Mouse (Mus musculus) left cerebral cortex, postnatal 14 days (tissue): ENCODE results near the gene Eya4. TPM values are rescaled to one million over a fixed set of nuclear protein-coding genes. Genes with fewer than 3 reads are reported as not detected.

ENCODE experiments used
- DNase-seq, 2 experiments: peaks; one replicate each; pipeline ENCODE4 v3.0.0; 2021 to 2022; ENCODE audit warnings: low spot score in 2 of 2, mixed read lengths in 1 of 2
- intact Hi-C: fragments of 180-260 bp; cut with DNase I; formaldehyde crosslinking; loops from one replicate; pipeline ENCODE4 v1.15.1; 2025
- total RNA-seq, 2 experiments: library from RNA; stranded (reverse); gene quantifications; 2 replicates each; pipeline ENCODE4 v1.2.3; 2021

The Eya4 gene
- total RNA-seq, 2 experiments from 2014 or later = 4.5 to 5.8 TPM

- intact Hi-C loops = loop anchor here (2.0 kb wide), 1 partner anchor 690 kb away; no protein-coding TSS in a partner anchor
These were observed 264.0 kb downstream of the Eya4 start for GRCm38 (mm10) chr10:23086352-23087215.

GRCm38 (mm10) chr10:23081548-23081828 is 269.1 kb downstream of the Eya4 start:
- intact Hi-C loops = loop anchor here (2.0 to 5.0 kb wide), 2 partner anchors 299 to 504 kb away; no protein-coding TSS in a partner anchor
- no peak for DNase-seq

More at GRCm38 (mm10) chr10:23086352-23087215, 264.0 kb downstream of the Eya4 start:
- DNase-seq = peak; percentile 87 to 89

- intact Hi-C loops = loop anchor here (2.0 to 5.0 kb wide), 2 partner anchors 298 to 504 kb away; no protein-coding TSS in a partner anchor
- peak; percentile 84 to 89 for DNase-seq
These were observed 269.6 kb downstream of the Eya4 start for GRCm38 (mm10) chr10:23080749-23081547.

- intact Hi-C loops = no loop called here
- no peak for DNase-seq
These were observed 273.7 kb downstream of the Eya4 start for GRCm38 (mm10) chr10:23076691-23077385.

GRCm38 (mm10) chr10:23073431-23073830 is 277.2 kb downstream of the Eya4 start:
- intact Hi-C loops = no loop called here
- no peak for DNase-seq

GRCm38 (mm10) chr10:23063637-23064036 is 286.9 kb downstream of the Eya4 start:
- intact Hi-C loops = no loop called here
- DNase-seq = no peak

- DNase-seq = no peak
- intact Hi-C loops = no loop called here
These were observed 287.9 kb downstream of the Eya4 start for GRCm38 (mm10) chr10:23062719-23063118.

GRCm38 (mm10) chr10:23060694-23061060 is 289.9 kb downstream of the Eya4 start:
- intact Hi-C loops = no loop called here
- no peak for DNase-seq

- intact Hi-C loops = no loop called here
- DNase-seq = no peak
These were observed 290.4 kb downstream of the Eya4 start for GRCm38 (mm10) chr10:23060041-23060693.

GRCm38 (mm10) chr10:23053379-23053915 is 297.1 kb downstream of the Eya4 start:
- intact Hi-C loops = no loop called here
- DNase-seq = no peak
